In the genomic region with DNA sequence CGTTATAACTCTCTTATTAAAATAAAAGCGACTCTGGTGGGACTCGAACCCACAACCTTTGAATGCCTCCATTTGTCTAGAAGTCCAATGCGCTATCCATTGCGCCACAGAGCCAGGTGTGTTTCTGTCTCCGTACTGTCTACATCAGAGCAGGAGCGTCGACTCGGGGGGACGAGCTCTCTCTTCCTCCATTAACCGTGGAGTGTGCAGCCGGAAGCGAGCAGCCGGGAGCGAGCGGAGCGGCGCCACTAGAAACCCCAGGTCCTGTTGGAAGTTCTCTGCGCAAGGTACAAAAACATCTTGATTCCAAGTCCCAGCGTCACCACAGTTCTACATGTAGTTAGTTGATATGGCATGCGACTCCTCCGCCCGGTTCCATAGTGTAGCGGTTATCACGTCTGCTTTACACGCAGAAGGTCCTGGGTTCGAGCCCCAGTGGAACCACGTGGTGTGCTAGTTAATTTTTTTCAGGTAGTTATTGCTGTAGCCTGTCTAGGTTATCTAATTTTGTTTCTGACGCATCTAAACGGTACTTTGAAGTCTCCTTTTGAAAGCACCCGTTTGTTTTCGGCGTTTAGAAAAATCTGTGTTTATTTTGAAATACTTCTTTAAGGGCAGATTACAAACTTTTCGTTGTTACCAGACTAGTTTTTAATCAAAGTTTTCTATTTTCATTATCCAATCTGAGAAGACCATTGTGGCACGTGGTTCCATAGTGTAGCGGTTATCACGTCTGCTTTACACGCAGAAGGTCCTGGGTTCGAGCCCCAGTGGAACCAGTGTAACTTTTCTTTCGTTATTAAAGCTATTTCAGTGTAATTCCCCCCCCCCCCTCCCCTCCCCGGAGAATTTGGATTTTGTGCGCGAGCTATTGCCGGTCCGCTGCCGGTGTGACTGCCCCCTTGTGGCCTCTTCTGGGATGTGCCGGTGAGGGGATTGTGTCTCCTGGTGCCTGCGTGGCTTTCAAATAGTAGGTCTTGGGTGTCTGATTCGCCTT, we compare ENCODE assay signal across 8 mouse cellular contexts. TPM values are rescaled to one million over a fixed set of nuclear protein-coding genes. Genes with fewer than 3 reads are reported as not detected.
DNase-seq lines count a peak whose midpoint lies in the region; ATAC-seq and TF ChIP-seq lines count a peak whose summit lies in the region.

No protein-coding gene starts in this region.

- H3K27ac ChIP-seq in heart, embryonic 11.5 days (ENCODE audit: low read depth, low read length) = peak overlapping the region; percentile 80
- peak overlapping the region; percentile 93 for H3K27ac ChIP-seq in kidney, embryonic 15.5 days
- peak overlapping the region; percentile 91 for H3K27ac ChIP-seq in limb, embryonic 15.5 days
- H3K27ac ChIP-seq in midbrain, postnatal 0 days (ENCODE audit: low read depth, low read length) = peak overlapping the region; percentile 44

- no peaks in the 10 kb centered on the region for H3K36me3 ChIP-seq in C2C12 (ENCODE audit: control insufficient read depth, insufficient read depth)
- H3K36me3 ChIP-seq in heart, embryonic 11.5 days (ENCODE audit: control insufficient read depth, insufficient read depth, low read length) = no peaks in the 10 kb centered on the region
- no peaks in the 10 kb centered on the region for H3K36me3 ChIP-seq in kidney, embryonic 15.5 days
- no peaks in the 10 kb centered on the region for H3K36me3 ChIP-seq in limb, embryonic 15.5 days
- no peaks in the 10 kb centered on the region for H3K36me3 ChIP-seq in midbrain, postnatal 0 days (ENCODE audit: insufficient read depth, low read length)

- no peaks in the 10 kb centered on the region for H3K9me3 ChIP-seq in heart, embryonic 11.5 days (replicated peaks; ENCODE audit: control insufficient read depth, low read length)
- H3K9me3 ChIP-seq in kidney, embryonic 15.5 days (replicated peaks) = no peaks in the 10 kb centered on the region
- H3K9me3 ChIP-seq in limb, embryonic 15.5 days = no peaks in the 10 kb centered on the region
- no peaks in the 10 kb centered on the region for H3K9me3 ChIP-seq in midbrain, postnatal 0 days (ENCODE audit: low read length)

- no peaks in the 10 kb centered on the region for H3K79me2 ChIP-seq in C2C12 (ENCODE audit: control insufficient read depth, insufficient read depth)

- peaks cover 2% of the 10 kb centered on the region for H3K4me1 ChIP-seq in heart, embryonic 11.5 days (ENCODE audit: control insufficient read depth, insufficient read depth, low read length)
- peaks cover 16% of the 10 kb centered on the region for H3K4me1 ChIP-seq in kidney, embryonic 15.5 days
- peaks cover 14% of the 10 kb centered on the region; the same call in 1 of the 2 replicates for H3K4me1 ChIP-seq in limb, embryonic 15.5 days
- no peaks in the 10 kb centered on the region for H3K4me1 ChIP-seq in midbrain, postnatal 0 days (ENCODE audit: insufficient read depth, low read length)

- no peak for TF ChIP-seq POLR2A in brain, embryonic 14.5 days (IDR thresholded peaks at IDR 0.05; ENCODE audit: borderline replicate concordance, extremely low read depth, insufficient read depth, insufficient read length, poor library complexity, severe bottlenecking)

- peak overlapping the region; percentile 38 for H3K4me3 ChIP-seq in C2C12 (ENCODE audit: insufficient read depth, poor library complexity, severe bottlenecking)
- H3K4me3 ChIP-seq in heart, embryonic 11.5 days (ENCODE audit: low read depth, low read length) = peak overlapping the region; percentile 66
- peak overlapping the region; percentile 72 for H3K4me3 ChIP-seq in kidney, embryonic 15.5 days (replicated peaks)
- H3K4me3 ChIP-seq in limb, embryonic 15.5 days = peak overlapping the region; percentile 54
- H3K4me3 ChIP-seq in midbrain, postnatal 0 days (ENCODE audit: low read depth, low read length) = peak overlapping the region; percentile 59

- H3K4me2 ChIP-seq in heart, embryonic 11.5 days = peak overlapping the region; percentile 63
- H3K4me2 ChIP-seq in kidney, embryonic 15.5 days = peak overlapping the region; percentile 76
- H3K4me2 ChIP-seq in limb, embryonic 15.5 days = peak overlapping the region; percentile 64
- peak overlapping the region; percentile 68 for H3K4me2 ChIP-seq in midbrain, postnatal 0 days (ENCODE audit: low read depth, low read length, poor library complexity, severe bottlenecking)

- peak overlapping the region; percentile 57 for H3ac ChIP-seq in C2C12 (ENCODE audit: control insufficient read depth, insufficient read length, low read depth)

- no peak overlapping the region; the same call in 1 of the 2 replicates for H3K9ac ChIP-seq in heart, embryonic 11.5 days (ENCODE audit: low read depth, low read length)
- peak overlapping the region; percentile 35 for H3K9ac ChIP-seq in kidney, embryonic 15.5 days
- 0 out of 2 replicates have a peak overlapping the region, but pooled peaks have one; percentile 4 for H3K9ac ChIP-seq in limb, embryonic 15.5 days
- H3K9ac ChIP-seq in midbrain, postnatal 0 days (replicated peaks; ENCODE audit: low read length, poor library complexity, severe bottlenecking) = no peak overlapping the region; the same call in 1 of the 2 replicates

- DNase-seq in brain, embryonic 14.5 days (ENCODE audit: low read depth) = peak; percentile 95
- peak; percentile 94 for DNase-seq in midbrain, postnatal 0 days (ENCODE audit: low spot score)
- DNase-seq in spleen, postnatal 10 days (ENCODE audit: low spot score in 2 of 2) = peak; percentile 82 to 89

- peak; percentile 76 for ATAC-seq in erythroblast, adult 5-6 weeks (replicated peaks; ENCODE audit: low FRiP score, poor library complexity, severe bottlenecking)
- ATAC-seq in heart, embryonic 11.5 days (replicated peaks; ENCODE audit: insufficient number of reproducible peaks, low FRiP score, low TSS enrichment) = peak; percentile 85
- peak; percentile 85 for ATAC-seq in kidney, embryonic 15.5 days (replicated peaks; ENCODE audit: low FRiP score)
- ATAC-seq in limb, embryonic 15.5 days (ENCODE audit: insufficient number of reproducible peaks, low FRiP score, low TSS enrichment, low read depth) = peak; percentile 90
- ATAC-seq in midbrain, postnatal 0 days (ENCODE audit: low FRiP score) = peak; percentile 81

- TF ChIP-seq CTCF in C2C12 (IDR thresholded peaks at IDR 0.05; ENCODE audit: control insufficient read depth, insufficient read depth, insufficient read length) = peak; percentile 79
- TF ChIP-seq CTCF in brain, embryonic 14.5 days (IDR thresholded peaks at IDR 0.05; ENCODE audit: borderline replicate concordance, extremely low read depth, insufficient read depth, insufficient read length) = peak; percentile 83
- TF ChIP-seq CTCF in midbrain, postnatal 0 days (IDR thresholded peaks at IDR 0.05) = peak; percentile 78

- H3K79me3 ChIP-seq in C2C12 (ENCODE audit: low read depth) = no peaks in the 10 kb centered on the region

- H3K27me3 ChIP-seq in C2C12 (ENCODE audit: control insufficient read depth, insufficient read depth, insufficient read length) = no peaks in the 10 kb centered on the region
- H3K27me3 ChIP-seq in heart, embryonic 11.5 days (ENCODE audit: control insufficient read depth, insufficient read depth, low read length) = no peaks in the 10 kb centered on the region
- no peaks in the 10 kb centered on the region for H3K27me3 ChIP-seq in kidney, embryonic 15.5 days
- no peaks in the 10 kb centered on the region for H3K27me3 ChIP-seq in limb, embryonic 15.5 days
- H3K27me3 ChIP-seq in midbrain, postnatal 0 days (ENCODE audit: insufficient read depth, low read length) = no peaks in the 10 kb centered on the region

- WGBS in heart, embryonic 11.5 days (ENCODE audit: insufficient replicate concordance) = under 1% methylated on average over 49 of the region's 49 CpGs
- under 1% methylated on average over 49 of the region's 49 CpGs for WGBS in kidney, embryonic 15.5 days
- WGBS in limb, embryonic 15.5 days = under 1% methylated on average over 48 of the region's 49 CpGs
- under 1% methylated on average over 49 of the region's 49 CpGs for WGBS in midbrain, postnatal 0 days

TF ChIP-seq in C2C12, 6 proteins besides CTCF, POLR2A, EP300 and RAD21 (continues in another document):
- TF ChIP-seq CEBPB (IDR thresholded peaks at IDR 0.05; ENCODE audit: low read depth) (peak; percentile 66), USF1 (IDR thresholded peaks at IDR 0.05; ENCODE audit: low read depth) (peak; percentile 79)

RNA-seq across cellular contexts. Expression of a gene that starts 29.3 kb away (rescaled TPM):
- 0.01 TPM for polyA plus RNA-seq in C2C12 (2012; fragmentation: generic; extraction: Trizol)
- polyA plus RNA-seq in brain, embryonic 14.5 days (2012; rRNA removed) = not detected in 2 replicates
- total RNA-seq in erythroblast, adult 5-6 weeks (2015; ENCODE audit: low replicate concordance) = not detected in 2 replicates
- total RNA-seq in erythroblast, adult 5-6 weeks (2017; ENCODE audit: low replicate concordance) = not detected in 2 replicates
- not detected in 2 replicates for polyA plus RNA-seq in heart, embryonic 11.5 days (2014; fragmentation: Nextera tagmentation; extraction: Ambion mirVana)
- polyA plus RNA-seq in kidney, embryonic 15.5 days (2015; fragmentation: Nextera tagmentation; extraction: Ambion mirVana) = not detected in 2 replicates
- polyA plus RNA-seq in limb, embryonic 15.5 days (2015; fragmentation: Nextera tagmentation; extraction: Ambion mirVana) = 0.03 TPM in 1 of 2 replicates, not detected in the other
- not detected in 2 replicates for total RNA-seq in midbrain, postnatal 0 days (2014; rRNA removed)
- polyA plus RNA-seq in midbrain, postnatal 0 days (2015; fragmentation: Nextera tagmentation; extraction: Ambion mirVana) = not detected in 2 replicates

RNA-seq across cellular contexts. Expression of a gene that starts 46.1 kb away (rescaled TPM):
- 14.3 TPM for polyA plus RNA-seq in C2C12 (2012; fragmentation: generic; extraction: Trizol)
- polyA plus RNA-seq in brain, embryonic 14.5 days (2012; rRNA removed) = 31.1 and 35.8 TPM in 2 replicates
- 7.1 and 10.6 TPM in 2 replicates for total RNA-seq in erythroblast, adult 5-6 weeks (2015; ENCODE audit: low replicate concordance)
- total RNA-seq in erythroblast, adult 5-6 weeks (2017; ENCODE audit: low replicate concordance) = 12.7 and 14.8 TPM in 2 replicates
- 8.6 and 11.8 TPM in 2 replicates for polyA plus RNA-seq in heart, embryonic 11.5 days (2014; fragmentation: Nextera tagmentation; extraction: Ambion mirVana)
- polyA plus RNA-seq in kidney, embryonic 15.5 days (2015; fragmentation: Nextera tagmentation; extraction: Ambion mirVana) = 3.9 and 4.2 TPM in 2 replicates
- 4.7 and 5.6 TPM in 2 replicates for polyA plus RNA-seq in limb, embryonic 15.5 days (2015; fragmentation: Nextera tagmentation; extraction: Ambion mirVana)
- 24.6 and 28.1 TPM in 2 replicates for total RNA-seq in midbrain, postnatal 0 days (2014; rRNA removed)
- 2.8 TPM in 2 replicates for polyA plus RNA-seq in midbrain, postnatal 0 days (2015; fragmentation: Nextera tagmentation; extraction: Ambion mirVana)

RNA-seq across cellular contexts. Expression of a gene that starts 50.6 kb away (rescaled TPM):
- not detected for polyA plus RNA-seq in C2C12 (2012; fragmentation: generic; extraction: Trizol)
- not detected in 2 replicates for polyA plus RNA-seq in brain, embryonic 14.5 days (2012; rRNA removed)
- not detected in 2 replicates for total RNA-seq in erythroblast, adult 5-6 weeks (2015; ENCODE audit: low replicate concordance)
- total RNA-seq in erythroblast, adult 5-6 weeks (2017; ENCODE audit: low replicate concordance) = not detected in 2 replicates
- polyA plus RNA-seq in heart, embryonic 11.5 days (2014; fragmentation: Nextera tagmentation; extraction: Ambion mirVana) = not detected in 2 replicates
- not detected in 2 replicates for polyA plus RNA-seq in kidney, embryonic 15.5 days (2015; fragmentation: Nextera tagmentation; extraction: Ambion mirVana)
- not detected in 2 replicates for polyA plus RNA-seq in limb, embryonic 15.5 days (2015; fragmentation: Nextera tagmentation; extraction: Ambion mirVana)
- not detected in 2 replicates for total RNA-seq in midbrain, postnatal 0 days (2014; rRNA removed)
- polyA plus RNA-seq in midbrain, postnatal 0 days (2015; fragmentation: Nextera tagmentation; extraction: Ambion mirVana) = not detected in 2 replicates

Comparison
In these comparisons a context has a peak if more than half of its experiments do, and no peak if none do; other contexts are left out.
1. Peak in every context shown above with its lines: DNase-seq, ATAC-seq, H3K4me3 ChIP-seq and H3K27ac ChIP-seq.
2. H3K9ac ChIP-seq: peak in kidney, embryonic 15.5 days (single experiment) and limb, embryonic 15.5 days (single experiment); none in heart, embryonic 11.5 days (single experiment) and midbrain, postnatal 0 days (single experiment).